Mouse (Mus musculus): ENCODE results near the gene Lrrc8a. TPM values are rescaled to one million over a fixed set of nuclear protein-coding genes. Genes with fewer than 3 reads are reported as not detected.

Gene Lrrc8a
- polyA plus RNA-seq, 1 experiment = 32.4 TPM

DNA sequence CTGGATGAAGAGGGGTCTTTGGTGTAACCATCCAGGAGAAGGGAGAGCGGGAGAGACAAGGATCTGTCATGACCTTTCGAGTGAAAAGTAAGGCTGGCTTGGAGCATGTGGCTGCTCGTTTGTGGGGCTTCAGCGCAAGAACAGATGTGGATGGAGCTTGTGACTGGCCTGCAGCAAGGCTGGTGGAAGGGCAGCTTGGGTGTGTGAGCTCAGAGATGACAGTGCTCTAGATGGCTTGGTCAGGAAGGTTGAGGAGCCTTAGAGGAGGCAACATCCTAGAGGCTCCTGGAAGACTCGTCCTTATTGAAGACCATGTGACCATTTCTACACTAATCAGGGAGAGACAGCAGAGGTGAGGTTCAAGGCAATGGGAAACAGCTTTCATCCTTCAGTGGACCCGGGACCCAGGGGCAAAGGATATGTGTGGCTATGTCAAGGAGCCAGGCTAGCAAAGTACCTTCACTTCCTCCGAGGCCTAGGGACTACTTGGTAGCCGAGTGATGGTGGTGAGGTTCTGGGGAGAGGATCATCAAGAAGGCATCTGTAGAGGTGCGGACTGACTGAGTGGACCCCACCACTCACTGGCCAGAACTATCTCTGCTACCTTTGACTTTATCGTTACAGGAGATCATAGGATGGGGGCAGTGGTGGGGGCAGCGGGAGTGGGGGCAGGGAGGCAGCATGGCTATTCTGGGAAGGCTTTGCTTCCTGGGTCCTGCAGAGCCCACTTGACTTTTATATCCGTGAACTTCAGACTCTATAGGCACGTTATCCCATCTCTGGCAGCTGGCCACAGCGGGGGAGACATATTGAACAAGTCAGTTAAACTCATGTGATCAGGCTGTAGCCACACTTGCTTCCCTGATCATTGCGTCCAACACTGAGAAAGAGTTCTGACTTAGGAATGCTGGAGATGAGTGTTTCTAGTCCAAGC is 21.9 kb downstream of the Lrrc8a start:
- Histone ChIP-seq H3K4me3 (ENCODE audit: insufficient read depth, low read length) (no peak overlapping the region), H3K27ac (ENCODE audit: insufficient read depth, low read length) (no peak overlapping the region), H3K4me1 (ENCODE audit: control insufficient read depth, insufficient read depth, low read length) (peaks cover 8% of the 10 kb centered on the region)
- TF ChIP-seq CTCF (IDR thresholded peaks at IDR 0.05; ENCODE audit: extremely low read depth, insufficient read depth, low read length) (no peak), POLR2A (IDR thresholded peaks at IDR 0.05; ENCODE audit: extremely low read depth, insufficient read depth, low read length) (no peak)

DNA sequence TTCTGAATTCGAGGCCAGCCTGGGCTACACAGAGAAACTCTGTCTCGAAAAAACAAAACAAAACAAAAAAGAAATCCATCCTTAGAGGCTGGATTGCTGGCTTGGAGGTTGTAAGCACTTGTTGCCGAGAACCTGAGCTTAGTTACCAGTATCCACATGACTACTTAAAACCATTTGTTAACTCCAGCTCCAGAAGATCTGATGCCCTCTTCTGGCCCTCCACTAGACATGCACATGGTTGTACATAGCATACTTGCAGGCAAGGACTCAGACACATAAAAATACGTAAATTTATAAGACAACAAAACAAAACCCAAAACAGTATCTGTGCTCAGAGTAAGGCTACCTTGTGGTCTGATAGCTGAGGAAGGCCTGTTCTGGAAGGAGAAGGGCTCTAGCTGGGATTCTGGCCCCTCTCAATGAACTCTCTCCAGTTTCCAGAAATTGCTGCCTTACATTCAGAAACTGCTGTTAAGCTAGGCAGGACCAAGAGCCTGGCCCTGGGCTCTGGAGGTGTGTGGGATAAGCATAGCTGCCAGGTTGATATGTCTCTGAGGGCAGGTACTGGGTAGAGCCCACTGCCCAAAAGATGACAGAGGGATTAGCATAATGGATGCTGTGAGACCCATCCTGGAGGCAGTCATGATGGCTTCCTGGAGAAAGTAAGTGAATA is 23.7 kb downstream of the Lrrc8a start:
- TF ChIP-seq POLR2A (IDR thresholded peaks at IDR 0.05; ENCODE audit: extremely low read depth, insufficient read depth, low read length) = no peak
- TF ChIP-seq CTCF (IDR thresholded peaks at IDR 0.05; ENCODE audit: extremely low read depth, insufficient read depth, low read length) = no peak
- peaks cover 10% of the 10 kb centered on the region for H3K4me1 ChIP-seq (ENCODE audit: control insufficient read depth, insufficient read depth, low read length)
- no peak overlapping the region for H3K4me3 ChIP-seq (ENCODE audit: insufficient read depth, low read length)
- H3K27ac ChIP-seq (ENCODE audit: insufficient read depth, low read length) = no peak overlapping the region

DNA sequence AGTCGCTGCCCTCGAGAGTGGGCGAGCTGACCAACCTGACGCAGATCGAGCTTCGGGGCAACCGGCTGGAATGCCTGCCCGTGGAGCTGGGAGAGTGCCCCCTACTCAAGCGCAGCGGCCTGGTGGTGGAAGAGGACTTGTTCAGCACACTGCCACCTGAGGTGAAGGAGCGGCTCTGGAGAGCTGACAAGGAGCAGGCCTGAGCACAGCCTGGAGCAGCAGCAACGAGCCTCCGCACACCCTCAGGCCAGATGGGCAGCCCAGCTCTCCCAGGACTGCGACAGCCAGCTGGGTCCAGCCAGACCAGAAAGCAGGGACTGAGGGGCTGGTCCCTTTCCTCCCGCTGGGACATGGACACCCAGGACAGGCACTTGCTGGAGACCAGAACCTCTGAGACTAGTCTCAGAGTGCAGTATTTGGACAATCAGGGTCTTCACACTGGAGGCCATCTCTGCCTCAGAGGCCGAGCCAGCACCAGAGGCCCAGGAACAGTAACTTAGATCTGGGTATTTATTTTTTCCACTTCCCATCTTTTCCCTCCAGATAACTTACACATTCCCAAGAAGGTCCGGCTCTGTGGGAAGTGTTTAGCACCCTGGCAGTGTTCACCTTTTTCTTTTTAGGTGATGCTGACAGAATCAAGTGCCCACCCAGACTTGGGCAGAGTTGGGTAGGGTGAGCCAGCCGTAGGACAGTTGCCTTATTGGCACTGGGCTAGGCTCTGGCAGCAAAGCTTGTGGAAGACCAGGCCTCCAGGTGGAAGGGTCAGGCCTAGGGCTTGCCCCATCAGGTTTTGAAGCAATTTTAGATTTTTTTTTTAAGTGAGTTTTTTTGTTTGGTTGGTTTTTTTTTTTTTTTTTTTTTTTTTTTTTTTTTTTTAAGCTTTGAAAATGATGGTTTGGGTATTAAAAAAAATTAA is 24.7 kb downstream of the Lrrc8a start:
- H3K27ac ChIP-seq (ENCODE audit: insufficient read depth, low read length) = no peak overlapping the region; the same call in 1 of the 2 replicates
- no peak overlapping the region for H3K4me3 ChIP-seq (ENCODE audit: insufficient read depth, low read length)
- peaks cover 10% of the 10 kb centered on the region for H3K4me1 ChIP-seq (ENCODE audit: control insufficient read depth, insufficient read depth, low read length)
- TF ChIP-seq CTCF (IDR thresholded peaks at IDR 0.05; ENCODE audit: extremely low read depth, insufficient read depth, low read length) = no peak
- TF ChIP-seq POLR2A (IDR thresholded peaks at IDR 0.05; ENCODE audit: extremely low read depth, insufficient read depth, low read length) = no peak

DNA sequence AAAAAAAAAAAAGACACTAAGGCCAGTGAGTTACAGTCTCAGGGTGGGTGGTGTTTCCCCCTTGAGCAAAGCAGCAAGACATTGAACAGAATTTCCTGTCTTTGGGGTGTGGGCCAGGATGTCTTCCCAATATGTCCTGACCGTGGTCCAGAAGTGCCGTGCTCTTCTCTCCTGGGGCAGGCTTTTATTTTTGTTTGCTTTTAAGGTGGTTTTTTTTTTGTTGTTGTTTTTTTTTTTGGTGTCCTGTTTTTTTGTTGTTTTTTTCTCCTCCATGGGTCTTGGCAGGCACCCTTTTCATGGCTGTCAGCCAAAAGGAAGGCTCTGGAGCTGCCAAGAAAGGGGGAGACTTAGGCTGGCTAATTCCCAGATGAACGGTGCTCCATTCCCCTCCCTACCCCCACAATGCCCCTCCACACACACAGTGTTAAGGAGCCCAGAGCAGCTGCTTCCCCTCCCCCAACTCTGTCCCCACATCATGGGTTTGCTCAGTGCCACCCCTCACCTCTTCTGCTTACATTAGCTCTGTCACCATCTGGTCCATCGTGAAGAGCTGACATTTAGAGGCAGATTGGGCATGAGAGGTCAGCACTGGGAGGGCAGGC is 25.4 kb downstream of the Lrrc8a start:
- H3K4me1 ChIP-seq (ENCODE audit: control insufficient read depth, insufficient read depth, low read length) = peaks cover 8% of the 10 kb centered on the region
- H3K27ac ChIP-seq (ENCODE audit: insufficient read depth, low read length) = peak overlapping the region; percentile 13
- TF ChIP-seq CTCF (IDR thresholded peaks at IDR 0.05; ENCODE audit: extremely low read depth, insufficient read depth, low read length) (no peak), POLR2A (IDR thresholded peaks at IDR 0.05; ENCODE audit: extremely low read depth, insufficient read depth, low read length) (no peak)

DNA sequence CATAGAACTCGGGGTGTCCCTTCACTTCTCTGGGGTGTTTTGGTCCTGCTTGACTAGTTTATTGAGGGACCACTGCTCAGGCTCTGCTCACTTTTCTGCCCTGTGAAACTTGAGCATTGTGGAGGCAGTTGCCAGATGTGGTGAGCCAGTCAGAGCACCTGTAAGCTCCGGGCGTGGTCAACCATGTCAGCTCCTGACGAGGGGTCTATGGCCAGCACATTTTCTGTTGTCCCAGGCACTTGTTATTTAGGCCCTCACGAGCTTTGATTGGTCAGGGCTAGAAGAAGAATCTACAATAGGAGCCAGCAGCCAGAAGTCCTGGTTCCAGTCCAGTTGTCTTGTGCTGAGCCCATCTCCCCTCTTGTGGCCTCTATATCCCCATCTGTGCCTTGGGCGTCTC is 26.3 kb downstream of the Lrrc8a start:
- TF ChIP-seq POLR2A (IDR thresholded peaks at IDR 0.05; ENCODE audit: extremely low read depth, insufficient read depth, low read length) (no peak), CTCF (IDR thresholded peaks at IDR 0.05; ENCODE audit: extremely low read depth, insufficient read depth, low read length) (no peak)
- H3K27ac ChIP-seq (ENCODE audit: insufficient read depth, low read length) = peak overlapping the region; percentile 13; the same call in 1 of the 2 replicates
- H3K4me1 ChIP-seq (ENCODE audit: control insufficient read depth, insufficient read depth, low read length) = peaks cover 8% of the 10 kb centered on the region
- no peak overlapping the region for H3K4me3 ChIP-seq (ENCODE audit: insufficient read depth, low read length)

More for the DNA sequence above, 25.4 kb downstream of the Lrrc8a start:
- no peak overlapping the region for H3K4me3 ChIP-seq (ENCODE audit: insufficient read depth, low read length)

DNA sequence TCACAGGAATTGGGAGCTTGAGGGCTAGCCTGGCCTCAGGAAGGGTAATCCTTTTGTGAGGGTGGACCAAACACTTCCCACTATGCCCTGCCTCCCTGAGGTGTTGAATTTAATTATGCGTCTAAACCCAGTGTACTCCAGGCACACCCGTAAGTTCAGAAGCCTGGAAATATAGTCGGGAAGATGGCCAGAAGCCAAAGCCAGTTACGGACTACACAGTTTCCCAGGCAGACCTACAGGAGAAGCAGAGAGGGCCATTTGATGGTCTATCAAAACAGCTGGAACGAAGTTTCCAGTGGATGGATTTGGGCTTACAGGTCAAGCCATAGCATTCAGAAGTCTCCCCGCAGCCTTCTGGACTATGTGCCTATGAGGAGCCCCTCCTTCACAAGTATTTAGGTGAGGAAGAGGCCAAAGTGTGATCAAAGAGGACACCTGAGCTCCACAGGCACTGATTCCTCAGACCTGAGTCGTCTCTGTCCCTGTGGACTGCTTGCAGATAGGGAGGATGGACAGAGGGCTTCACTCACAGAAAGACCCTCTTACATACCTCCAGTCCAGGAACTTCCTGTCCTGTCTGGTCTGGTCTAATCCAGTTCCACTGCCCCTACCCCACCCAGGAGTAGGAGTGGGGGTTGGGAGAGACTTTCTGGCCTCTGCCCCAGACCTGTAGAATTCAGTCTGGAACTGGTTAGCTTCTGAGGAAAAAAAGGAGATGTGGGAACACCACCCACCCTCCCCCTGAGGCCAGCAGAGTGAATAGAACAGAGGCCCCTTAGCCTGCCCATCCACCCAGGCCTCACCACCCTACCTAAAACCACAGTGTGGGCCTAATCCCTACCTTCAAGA is 27.4 kb downstream of the Lrrc8a start:
- Histone ChIP-seq H3K27ac (ENCODE audit: insufficient read depth, low read length) (peak overlapping the region; percentile 91), H3K4me1 (ENCODE audit: control insufficient read depth, insufficient read depth, low read length) (peaks cover 6% of the 10 kb centered on the region), H3K4me3 (ENCODE audit: insufficient read depth, low read length) (no peak overlapping the region)
- TF ChIP-seq POLR2A (IDR thresholded peaks at IDR 0.05; ENCODE audit: extremely low read depth, insufficient read depth, low read length) = no peak
- TF ChIP-seq CTCF (IDR thresholded peaks at IDR 0.05; ENCODE audit: extremely low read depth, insufficient read depth, low read length) = no peak

DNA sequence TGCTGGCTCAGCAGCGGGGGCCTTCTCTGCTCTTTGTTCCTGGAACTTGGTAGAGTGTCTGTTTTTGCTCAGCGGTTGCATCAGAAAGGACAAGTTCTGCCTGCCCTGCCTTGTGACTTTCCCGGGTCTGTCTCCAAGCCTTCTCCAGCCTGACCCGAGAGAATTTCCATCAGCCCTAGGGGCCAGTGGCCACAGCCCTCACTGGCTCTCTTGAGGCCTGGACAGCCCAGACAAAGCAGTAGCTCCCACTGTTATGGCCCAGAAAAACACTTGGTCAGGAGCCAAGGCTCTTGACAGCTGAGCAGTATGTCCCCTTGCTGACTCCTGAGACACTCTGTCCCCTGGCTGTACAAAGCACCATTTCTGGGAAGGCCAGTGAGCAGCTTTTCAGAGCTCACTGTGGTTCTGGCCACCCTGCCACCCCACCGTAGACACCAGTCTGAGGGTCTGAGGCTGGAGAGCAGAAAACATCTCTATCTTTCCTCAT is 28.3 kb downstream of the Lrrc8a start, which contains the start of gene Phyhd1:
Gene Phyhd1 (plus strand): TSS at position 437 of the 487 bp plus-strand sequence.
- TF ChIP-seq POLR2A (IDR thresholded peaks at IDR 0.05; ENCODE audit: extremely low read depth, insufficient read depth, low read length) = no peak
- no peak for TF ChIP-seq CTCF (IDR thresholded peaks at IDR 0.05; ENCODE audit: extremely low read depth, insufficient read depth, low read length)
- Histone ChIP-seq H3K4me3 (ENCODE audit: insufficient read depth, low read length) (no peak within 1 kb of the TSS), H3K4me1 (ENCODE audit: control insufficient read depth, insufficient read depth, low read length) (peaks cover 6% of the 10 kb centered on the region), H3K27ac (ENCODE audit: insufficient read depth, low read length) (peak within 1 kb of the TSS; percentile 91)

DNA sequence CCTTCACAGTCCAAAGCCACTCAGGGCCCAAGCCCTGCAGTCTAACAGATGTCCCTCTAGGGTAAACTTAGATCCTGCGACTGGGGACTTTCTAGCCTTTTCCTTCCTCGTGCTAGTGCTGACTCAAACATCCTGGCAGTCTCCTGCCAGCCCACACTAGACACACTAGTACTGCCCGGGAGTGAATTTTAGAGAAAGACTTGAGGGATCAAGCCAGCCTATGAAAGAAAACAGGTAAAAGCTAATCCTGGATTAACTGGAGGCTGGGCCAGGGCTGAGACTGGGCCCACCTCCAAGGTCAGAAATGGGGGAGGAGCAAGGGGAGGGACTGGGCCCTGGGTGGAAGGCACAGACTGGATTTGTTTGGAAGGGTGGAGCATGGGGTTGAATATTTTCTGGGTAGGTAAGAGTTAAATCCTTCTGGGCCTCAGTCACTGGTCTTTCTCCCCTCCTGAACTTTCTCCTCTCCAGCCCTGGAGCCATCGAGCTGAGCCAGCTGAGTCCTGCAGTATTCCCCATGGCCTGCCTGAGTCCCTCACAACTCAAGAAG is 29.0 kb downstream of the Lrrc8a start:
- Histone ChIP-seq H3K4me1 (ENCODE audit: control insufficient read depth, insufficient read depth, low read length) (peaks cover 6% of the 10 kb centered on the region), H3K4me3 (ENCODE audit: insufficient read depth, low read length) (no peak overlapping the region), H3K27ac (ENCODE audit: insufficient read depth, low read length) (peak overlapping the region; percentile 91)
- TF ChIP-seq POLR2A (IDR thresholded peaks at IDR 0.05; ENCODE audit: extremely low read depth, insufficient read depth, low read length) = no peak

Data from cortical plate, adult 2 months (tissue).